Mouse (Mus musculus): Measurements from ENCODE around the gene Kansl1. TPM values are rescaled to one million over a fixed set of nuclear protein-coding genes. Genes with fewer than 3 reads are reported as not detected.
A peak's percentile ranks its signal among the peaks of the same experiment; 100 is the strongest.

Gene Kansl1
- total RNA-seq, 2 experiments from 2014 or later = 59.5 to 63.1 TPM

- no peak for DNase-seq (ENCODE audit: low spot score in 2 of 2)
Observed at GRCm38 (mm10) chr11:104440521-104441474, 27.9 kb downstream of the Kansl1 start.

- no peak for DNase-seq (ENCODE audit: low spot score in 2 of 2)
Observed at GRCm38 (mm10) chr11:104439703-104440102, 29.0 kb downstream of the Kansl1 start.

GRCm38 (mm10) chr11:104438450-104438849 lies 30.2 kb downstream of the Kansl1 start:
- no peak for DNase-seq (ENCODE audit: low spot score in 2 of 2)

GRCm38 (mm10) chr11:104436394-104436954 lies 32.2 kb downstream of the Kansl1 start:
- no peak for DNase-seq (ENCODE audit: low spot score in 2 of 2)

- no peak for DNase-seq (ENCODE audit: low spot score in 2 of 2)
Observed at GRCm38 (mm10) chr11:104435753-104436152, 32.9 kb downstream of the Kansl1 start.

GRCm38 (mm10) chr11:104435141-104435540 lies 33.5 kb downstream of the Kansl1 start:
- no peak for DNase-seq (ENCODE audit: low spot score in 2 of 2)

GRCm38 (mm10) chr11:104432251-104432650 lies 36.4 kb downstream of the Kansl1 start:
- DNase-seq (ENCODE audit: low spot score in 2 of 2) = no peak

- no peak for DNase-seq (ENCODE audit: low spot score in 2 of 2)
Observed at GRCm38 (mm10) chr11:104431807-104432206, 36.9 kb downstream of the Kansl1 start.

GRCm38 (mm10) chr11:104424727-104425416 lies 43.8 kb downstream of the Kansl1 start:
- peak in 1 of 2 experiments; percentile 24 for DNase-seq (ENCODE audit: low spot score in 2 of 2)

- no peak for DNase-seq (ENCODE audit: low spot score in 2 of 2)
Observed at GRCm38 (mm10) chr11:104412254-104412653, 56.4 kb downstream of the Kansl1 start.

GRCm38 (mm10) chr11:104407391-104407790 lies 61.3 kb downstream of the Kansl1 start:
- no peak for DNase-seq (ENCODE audit: low spot score in 2 of 2)

GRCm38 (mm10) chr11:104400961-104401360 lies 67.7 kb downstream of the Kansl1 start:
- no peak for DNase-seq (ENCODE audit: low spot score in 2 of 2)

- DNase-seq (ENCODE audit: low spot score in 2 of 2) = no peak
Observed at GRCm38 (mm10) chr11:104399459-104400216, 69.0 kb downstream of the Kansl1 start.

- DNase-seq (ENCODE audit: low spot score in 2 of 2) = no peak
Observed at GRCm38 (mm10) chr11:104395648-104396047, 73.0 kb downstream of the Kansl1 start.

GRCm38 (mm10) chr11:104393196-104393595 lies 75.5 kb downstream of the Kansl1 start:
- peak in 1 of 2 experiments; percentile 28 for DNase-seq (ENCODE audit: low spot score in 2 of 2)

- no peak for DNase-seq (ENCODE audit: low spot score in 2 of 2)
Observed at GRCm38 (mm10) chr11:104392153-104392552, 76.5 kb downstream of the Kansl1 start.

- DNase-seq (ENCODE audit: low spot score in 2 of 2) = no peak
Observed at GRCm38 (mm10) chr11:104387284-104387683, 81.4 kb downstream of the Kansl1 start.

GRCm38 (mm10) chr11:104386595-104386994 lies 82.1 kb downstream of the Kansl1 start:
- DNase-seq (ENCODE audit: low spot score in 2 of 2) = no peak

- DNase-seq (ENCODE audit: low spot score in 2 of 2) = no peak
Observed at GRCm38 (mm10) chr11:104383167-104383810, 85.4 kb downstream of the Kansl1 start.

GRCm38 (mm10) chr11:104381887-104382286 lies 86.8 kb downstream of the Kansl1 start:
- DNase-seq (ENCODE audit: low spot score in 2 of 2) = no peak
